Mouse (Mus musculus) retina, postnatal 7 days (tissue): Measurements from ENCODE around the gene Chpt1.

Source experiments
- DNase-seq: peaks from one replicate; pipeline ENCODE4 v3.0.0-alpha.2; 2012; ENCODE audit warnings: low read depth, low spot score

Gene Chpt1

DNA sequence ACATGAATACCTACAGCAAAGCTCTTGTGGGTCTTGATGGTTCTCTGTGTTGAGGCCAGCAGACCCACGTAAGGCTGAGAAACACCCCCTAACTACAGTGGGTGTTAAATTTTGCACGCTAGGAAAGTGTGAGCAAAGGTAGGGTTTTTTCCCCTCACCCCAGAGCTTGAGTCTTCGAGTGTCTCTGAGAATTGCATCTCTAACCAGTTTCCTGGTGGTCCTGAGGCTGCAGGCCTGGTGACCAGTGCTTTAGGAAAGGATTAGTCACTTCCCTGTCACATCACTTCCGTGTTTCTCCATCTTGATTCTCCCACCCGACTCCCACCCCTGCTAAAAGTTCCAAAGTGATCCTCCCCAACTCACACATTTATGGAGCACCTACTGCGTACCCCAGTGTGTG is 99.7 kb downstream of the Chpt1 start:
- DNase-seq = no peak

- no peak for DNase-seq
Measured at GRCm38 (mm10) chr10:88403021-88403420, 100.9 kb downstream of the Chpt1 start.
